Mouse (Mus musculus) erythroblast, adult 5-6 weeks (primary cell): ENCODE results near the gene Nup62. TPM values are rescaled to one million over a fixed set of nuclear protein-coding genes. Genes with fewer than 3 reads are reported as not detected.

Experiments
- total RNA-seq, 2 experiments: library from RNA; stranded (forward) in 1 of 2; stranded (reverse) in 1 of 2; fragments of 150-400 nt in 1 of 2; fragments of 200-764, 138-1000 nt in 1 of 2; gene quantifications; 2 replicates each; pipeline versions ENCODE4 v1.2.3 to v1.2.4; 2015 to 2017; ENCODE audit warnings: low replicate concordance in 2 of 2

Nup62 gene
- total RNA-seq, 2 experiments from 2014 or later, result 10.4 to 21.9 TPM

Other genes starting within 250 kb of the Nup62 start
- 66.9 TPM in 2 replicates for gene Napsa, start 243.7 kb upstream of the Nup62 start, total RNA-seq (2015; ENCODE audit: low replicate concordance)
- 18.0 and 26.1 TPM in 2 replicates for gene Napsa, start 243.7 kb upstream of the Nup62 start, total RNA-seq (2017; ENCODE audit: low replicate concordance)
- gene Kcnc3, start 225.4 kb upstream of the Nup62 start, total RNA-seq (2015; ENCODE audit: low replicate concordance), result not detected in 2 replicates
- gene Kcnc3, start 225.4 kb upstream of the Nup62 start, total RNA-seq (2017; ENCODE audit: low replicate concordance), result 0.42 TPM in 1 of 2 replicates, not detected in the other
- gene Myh14, start 145.2 kb upstream of the Nup62 start, total RNA-seq (2015; ENCODE audit: low replicate concordance), result not detected in 2 replicates
- gene Myh14, start 145.2 kb upstream of the Nup62 start, total RNA-seq (2017; ENCODE audit: low replicate concordance), result not detected in 2 replicates
- not detected in 2 replicates for gene Izumo2, start 107.3 kb upstream of the Nup62 start, total RNA-seq (2015; ENCODE audit: low replicate concordance)
- gene Izumo2, start 107.3 kb upstream of the Nup62 start, total RNA-seq (2017; ENCODE audit: low replicate concordance), result not detected in 2 replicates
- 21.5 and 24.0 TPM in 2 replicates for gene Vrk3, start 67.7 kb upstream of the Nup62 start, total RNA-seq (2015; ENCODE audit: low replicate concordance)
- gene Vrk3, start 67.7 kb upstream of the Nup62 start, total RNA-seq (2017; ENCODE audit: low replicate concordance), result 11.3 and 22.7 TPM in 2 replicates
- gene Zfp473, start 65.0 kb upstream of the Nup62 start, total RNA-seq (2015; ENCODE audit: low replicate concordance), result 0.58 TPM in 1 of 2 replicates, not detected in the other
- gene Zfp473, start 65.0 kb upstream of the Nup62 start, total RNA-seq (2017; ENCODE audit: low replicate concordance), result 0.14 and 0.60 TPM in 2 replicates
- gene Il4i1, start 299 bp downstream of the Nup62 start, total RNA-seq (2015; ENCODE audit: low replicate concordance), result 0.84 TPM in 1 of 2 replicates, not detected in the other
- 0.09 TPM in 1 of 2 replicates, not detected in the other for gene Il4i1, start 299 bp downstream of the Nup62 start, total RNA-seq (2017; ENCODE audit: low replicate concordance)
- 1.3 and 1.9 TPM in 2 replicates for gene Atf5, start 570 bp downstream of the Nup62 start, total RNA-seq (2015; ENCODE audit: low replicate concordance)
- gene Atf5, start 570 bp downstream of the Nup62 start, total RNA-seq (2017; ENCODE audit: low replicate concordance), result 2.1 and 2.5 TPM in 2 replicates
- gene Akt1s1, start 32.9 kb downstream of the Nup62 start, total RNA-seq (2015; ENCODE audit: low replicate concordance), result 6.5 and 7.1 TPM in 2 replicates
- gene Akt1s1, start 32.9 kb downstream of the Nup62 start, total RNA-seq (2017; ENCODE audit: low replicate concordance), result 19.7 and 43.3 TPM in 2 replicates
- 15.8 and 21.3 TPM in 2 replicates for gene Tbc1d17, start 33.0 kb downstream of the Nup62 start, total RNA-seq (2015; ENCODE audit: low replicate concordance)
- gene Tbc1d17, start 33.0 kb downstream of the Nup62 start, total RNA-seq (2017; ENCODE audit: low replicate concordance), result 33.6 and 77.5 TPM in 2 replicates
- 17.3 and 43.3 TPM in 2 replicates for gene Pnkp, start 41.1 kb downstream of the Nup62 start, total RNA-seq (2015; ENCODE audit: low replicate concordance)
- gene Pnkp, start 41.1 kb downstream of the Nup62 start, total RNA-seq (2017; ENCODE audit: low replicate concordance), result 26.8 and 32.5 TPM in 2 replicates
- 6.9 and 8.1 TPM in 2 replicates for gene Ptov1, start 53.7 kb downstream of the Nup62 start, total RNA-seq (2015; ENCODE audit: low replicate concordance)
- 8.8 and 12.1 TPM in 2 replicates for gene Ptov1, start 53.7 kb downstream of the Nup62 start, total RNA-seq (2017; ENCODE audit: low replicate concordance)
- gene Med25, start 76.6 kb downstream of the Nup62 start, total RNA-seq (2015; ENCODE audit: low replicate concordance), result 6.5 and 8.4 TPM in 2 replicates
- 3.2 and 5.3 TPM in 2 replicates for gene Med25, start 76.6 kb downstream of the Nup62 start, total RNA-seq (2017; ENCODE audit: low replicate concordance)
- 1.3 TPM in 1 of 2 replicates, not detected in the other for gene Fuz, start 80.0 kb downstream of the Nup62 start, total RNA-seq (2015; ENCODE audit: low replicate concordance)
- gene Fuz, start 80.0 kb downstream of the Nup62 start, total RNA-seq (2017; ENCODE audit: low replicate concordance), result 2.2 and 4.3 TPM in 2 replicates
- 29.4 and 43.1 TPM in 2 replicates for gene Ap2a1, start 113.4 kb downstream of the Nup62 start, total RNA-seq (2015; ENCODE audit: low replicate concordance)
- 27.5 and 36.0 TPM in 2 replicates for gene Ap2a1, start 113.4 kb downstream of the Nup62 start, total RNA-seq (2017; ENCODE audit: low replicate concordance)
- not detected in 2 replicates for gene Tsks, start 127.1 kb downstream of the Nup62 start, total RNA-seq (2015; ENCODE audit: low replicate concordance)
- gene Tsks, start 127.1 kb downstream of the Nup62 start, total RNA-seq (2017; ENCODE audit: low replicate concordance), result not detected in 2 replicates
- 0.19 and 1.5 TPM in 2 replicates for gene Cpt1c, start 158.8 kb downstream of the Nup62 start, total RNA-seq (2015; ENCODE audit: low replicate concordance)
- 0.28 and 0.51 TPM in 2 replicates for gene Cpt1c, start 158.8 kb downstream of the Nup62 start, total RNA-seq (2017; ENCODE audit: low replicate concordance)
- 21.7 and 73.4 TPM in 2 replicates for gene Prmt1, start 170.5 kb downstream of the Nup62 start, total RNA-seq (2015; ENCODE audit: low replicate concordance)
- 9.2 and 30.6 TPM in 2 replicates for gene Prmt1, start 170.5 kb downstream of the Nup62 start, total RNA-seq (2017; ENCODE audit: low replicate concordance)
- 15.5 and 24.2 TPM in 2 replicates for gene Irf3, start 181.6 kb downstream of the Nup62 start, total RNA-seq (2015; ENCODE audit: low replicate concordance)
- gene Irf3, start 181.6 kb downstream of the Nup62 start, total RNA-seq (2017; ENCODE audit: low replicate concordance), result 17.0 and 34.1 TPM in 2 replicates
- 2.9 and 9.6 TPM in 2 replicates for gene Bcl2l12, start 182.6 kb downstream of the Nup62 start, total RNA-seq (2015; ENCODE audit: low replicate concordance)
- gene Bcl2l12, start 182.6 kb downstream of the Nup62 start, total RNA-seq (2017; ENCODE audit: low replicate concordance), result 1.3 and 2.5 TPM in 2 replicates
- 7.9 and 10.7 TPM in 2 replicates for gene Scaf1, start 200.3 kb downstream of the Nup62 start, total RNA-seq (2015; ENCODE audit: low replicate concordance)
- 9.8 and 10.0 TPM in 2 replicates for gene Scaf1, start 200.3 kb downstream of the Nup62 start, total RNA-seq (2017; ENCODE audit: low replicate concordance)
- 7.5 and 10.8 TPM in 2 replicates for gene Rras, start 201.9 kb downstream of the Nup62 start, total RNA-seq (2015; ENCODE audit: low replicate concordance)
- gene Rras, start 201.9 kb downstream of the Nup62 start, total RNA-seq (2017; ENCODE audit: low replicate concordance), result 0.60 TPM in 1 of 2 replicates, not detected in the other
- 3.3 and 6.1 TPM in 2 replicates for gene Prr12, start 236.8 kb downstream of the Nup62 start, total RNA-seq (2015; ENCODE audit: low replicate concordance)
- gene Prr12, start 236.8 kb downstream of the Nup62 start, total RNA-seq (2017; ENCODE audit: low replicate concordance), result 0.60 and 0.70 TPM in 2 replicates
- gene Nosip, start 246.3 kb downstream of the Nup62 start, total RNA-seq (2015; ENCODE audit: low replicate concordance), result 10.4 and 20.7 TPM in 2 replicates
- gene Nosip, start 246.3 kb downstream of the Nup62 start, total RNA-seq (2017; ENCODE audit: low replicate concordance), result 15.5 and 22.2 TPM in 2 replicates
- 1.3 and 5.2 TPM in 2 replicates for gene Prrg2, start 246.6 kb downstream of the Nup62 start, total RNA-seq (2015; ENCODE audit: low replicate concordance)
- 0.34 and 7.0 TPM in 2 replicates for gene Prrg2, start 246.6 kb downstream of the Nup62 start, total RNA-seq (2017; ENCODE audit: low replicate concordance)